Mouse (Mus musculus): ENCODE measurements at regions not wholly inside any gene's neighbourhood (a gene's known extent, or its start where the extent isn't known, plus 50 kb on each side); places are given as distances from the start of the nearest gene placed in this dataset.

DNA sequence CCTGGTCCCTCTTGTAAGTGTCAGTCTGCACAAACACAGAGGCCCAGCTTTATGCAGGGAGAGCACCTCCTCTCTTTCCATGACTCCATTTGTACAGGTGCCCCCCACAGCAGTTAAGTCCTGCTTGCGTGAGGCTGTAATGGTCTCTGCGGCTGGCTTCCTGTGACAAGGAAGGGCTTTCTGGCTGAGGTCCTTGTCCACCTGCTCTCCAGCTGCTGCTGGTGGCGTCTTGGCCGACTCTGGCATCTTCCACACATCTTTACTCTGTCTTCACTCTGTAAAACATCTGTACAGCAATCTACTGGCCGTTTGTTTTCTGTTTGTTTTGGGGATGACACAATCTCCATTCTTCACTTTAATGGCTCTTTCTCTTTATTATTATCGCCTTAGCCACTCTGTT is 60.8 kb downstream of the Rpusd4 start:
- no peak for ATAC-seq (ENCODE audit: low FRiP score, low read depth)

DNA sequence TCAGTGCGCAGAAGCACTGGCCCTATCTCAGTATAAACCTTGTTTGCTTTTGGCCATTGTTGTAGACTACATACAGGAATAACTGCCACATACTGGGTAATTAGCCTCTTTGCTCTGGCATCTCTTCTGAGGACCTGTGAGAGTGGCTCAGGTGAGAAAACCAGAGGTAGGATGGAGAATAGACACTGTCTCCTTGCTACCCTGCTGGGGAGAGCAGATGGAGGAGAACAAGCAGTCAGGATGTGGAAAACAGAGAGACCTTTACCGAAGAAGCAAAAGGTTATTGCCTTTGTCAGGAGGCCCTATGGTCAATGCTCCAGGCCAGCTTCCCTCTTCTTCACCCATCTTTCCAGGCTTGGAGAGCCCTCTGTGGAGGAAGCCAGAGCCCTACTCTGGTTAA is 62.7 kb downstream of the Rpusd4 start:
- 83% methylated on average over 2 of the region's 2 CpGs for WGBS
- H3K4me1 ChIP-seq: peaks cover 91% of the 10 kb centered on the region

More for the DNA sequence above, 60.8 kb downstream of the Rpusd4 start:
- Histone ChIP-seq H3K4me3 (no peak overlapping the region), H3K4me1 (peaks cover 91% of the 10 kb centered on the region), H3K27me3 (no peaks in the 10 kb centered on the region), H3K9me3 (no peaks in the 10 kb centered on the region), H3K36me3 (no peaks in the 10 kb centered on the region), H3K9ac (no peak overlapping the region), H3K4me2 (replicated peaks) (no peak overlapping the region), H3K27ac (peak overlapping the region; percentile 56)
- WGBS: 18% methylated on average over 6 of the region's 6 CpGs

DNA sequence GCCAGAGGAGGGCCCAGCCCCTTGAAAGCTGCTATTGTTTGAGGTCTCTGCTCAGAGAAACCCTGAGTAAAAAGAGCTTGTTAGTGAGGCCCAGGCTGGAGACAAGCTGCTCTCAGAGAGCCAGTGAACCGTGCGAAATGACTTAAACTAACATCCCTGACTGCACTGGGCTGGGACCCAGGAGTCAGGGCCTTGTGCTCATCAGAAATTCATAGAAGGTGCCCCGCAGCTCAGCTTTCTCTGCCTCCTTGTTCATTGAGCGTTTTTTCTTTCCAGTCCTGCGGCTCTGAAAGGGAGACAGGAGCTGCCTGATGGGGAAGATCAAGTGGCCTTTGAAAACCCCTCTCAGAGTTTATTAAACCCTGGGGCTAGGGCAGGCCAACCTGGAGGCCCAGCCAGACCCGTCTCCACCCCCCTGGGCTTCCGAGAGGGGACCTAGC is 63.6 kb downstream of the Rpusd4 start:
- peak overlapping the region; percentile 23 for H3K4me2 ChIP-seq (replicated peaks)
- H3K4me1 ChIP-seq: peaks cover 97% of the 10 kb centered on the region
- no peaks in the 10 kb centered on the region for H3K27me3 ChIP-seq
- no peaks in the 10 kb centered on the region for H3K36me3 ChIP-seq
- H3K9ac ChIP-seq: peak overlapping the region; percentile 48
- peak overlapping the region; percentile 92 for H3K27ac ChIP-seq
- no peaks in the 10 kb centered on the region for H3K9me3 ChIP-seq
- no peak overlapping the region for H3K4me3 ChIP-seq
- WGBS: 10% methylated on average over 7 of the region's 7 CpGs
- peak; percentile 24; the same call in 1 of the 2 replicates for ATAC-seq (ENCODE audit: low FRiP score, low read depth)

More for the DNA sequence above, 62.7 kb downstream of the Rpusd4 start:
- Histone ChIP-seq H3K9me3 (no peaks in the 10 kb centered on the region), H3K4me2 (replicated peaks) (no peak overlapping the region), H3K36me3 (no peaks in the 10 kb centered on the region), H3K4me3 (no peak overlapping the region), H3K27ac (peak overlapping the region; percentile 92), H3K27me3 (no peaks in the 10 kb centered on the region), H3K9ac (no peak overlapping the region)
- no peak for ATAC-seq (ENCODE audit: low FRiP score, low read depth)

DNA sequence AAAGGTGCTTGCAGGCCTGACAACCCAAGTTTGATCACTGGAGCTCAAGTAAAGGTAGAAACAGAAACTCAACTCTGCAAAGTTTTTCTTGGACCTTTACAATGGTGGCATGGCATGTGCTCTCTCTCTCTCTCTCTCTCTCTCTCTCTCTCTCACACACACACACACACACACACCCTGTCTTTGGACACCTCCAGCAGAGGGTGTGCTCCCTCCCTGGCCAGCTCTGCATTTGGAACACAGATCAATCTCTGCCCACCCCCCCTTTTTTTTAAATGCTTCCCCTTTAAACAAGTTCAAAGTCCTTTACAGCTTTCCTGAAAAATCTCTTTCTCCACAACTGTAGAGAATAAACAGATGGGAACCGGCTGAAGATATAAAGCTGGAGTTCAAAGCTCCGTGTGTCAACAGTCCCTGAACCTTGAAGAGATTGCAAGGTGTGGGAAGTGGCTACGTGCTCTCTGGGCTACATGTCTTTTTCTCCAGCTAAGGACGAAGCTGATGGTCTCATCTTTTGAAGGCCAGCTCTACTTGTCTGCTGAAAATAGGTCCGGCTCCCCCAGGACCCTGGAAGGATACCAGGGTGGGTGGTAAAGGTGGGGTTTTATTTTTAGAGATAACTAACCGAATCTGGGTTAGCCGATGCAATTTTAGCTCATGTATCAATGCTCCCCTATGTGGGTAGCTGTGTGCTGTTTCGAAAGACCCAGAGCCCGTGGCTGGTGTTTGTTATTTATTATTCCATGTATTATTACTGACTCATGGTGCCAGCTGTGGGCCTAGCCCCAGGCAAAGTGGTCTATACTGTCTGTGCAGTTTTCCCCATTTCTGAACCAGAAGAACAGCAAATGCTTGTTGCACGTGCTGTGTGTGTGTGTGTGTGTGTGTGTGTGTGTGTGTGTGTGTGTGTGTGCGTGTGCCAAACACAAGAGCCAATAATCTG is 65.3 kb downstream of the Rpusd4 start:
- Histone ChIP-seq H3K4me1 (peaks cover 96% of the 10 kb centered on the region), H3K4me2 (replicated peaks) (peak overlapping the region; percentile 22; the same call in 1 of the 2 replicates), H3K27ac (peak overlapping the region; percentile 92), H3K9ac (peak overlapping the region; percentile 19; the same call in 1 of the 2 replicates), H3K4me3 (no peak overlapping the region), H3K27me3 (no peaks in the 10 kb centered on the region), H3K9me3 (no peaks in the 10 kb centered on the region), H3K36me3 (no peaks in the 10 kb centered on the region)
- 0 out of 2 replicates have a peak, but pooled peaks have one; percentile 1 for ATAC-seq (ENCODE audit: low FRiP score, low read depth)
- WGBS: 36% methylated on average over 11 of the region's 11 CpGs

DNA sequence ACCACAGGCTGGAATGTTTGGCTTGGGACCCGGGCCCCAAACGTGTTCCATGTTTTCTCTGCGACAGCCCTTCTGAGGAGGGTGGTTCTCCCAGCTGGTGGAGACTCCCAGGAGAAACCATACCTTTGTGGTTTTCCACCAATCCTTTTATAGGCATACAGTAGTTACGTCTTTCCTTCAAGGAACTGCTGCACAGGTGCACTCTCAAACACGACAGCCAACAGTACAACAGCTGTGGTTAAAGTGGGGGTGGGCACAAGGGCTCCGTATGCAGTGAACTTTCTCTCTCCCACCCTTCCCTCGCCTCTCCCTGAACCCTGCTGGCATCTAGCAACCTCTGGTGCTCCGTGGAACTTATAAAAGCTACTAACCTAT is 66.0 kb downstream of the Rpusd4 start:
- ATAC-seq (ENCODE audit: low FRiP score, low read depth): peak; percentile 46
- H3K4me2 ChIP-seq (replicated peaks): peak overlapping the region; percentile 22; the same call in 1 of the 2 replicates
- 18% methylated on average over 8 of the region's 8 CpGs for WGBS
- no peak overlapping the region; the same call in 1 of the 2 replicates for H3K9ac ChIP-seq
- H3K4me3 ChIP-seq: no peak overlapping the region
- H3K27me3 ChIP-seq: no peaks in the 10 kb centered on the region
- peaks cover 98% of the 10 kb centered on the region for H3K4me1 ChIP-seq
- H3K36me3 ChIP-seq: no peaks in the 10 kb centered on the region
- H3K27ac ChIP-seq: peak overlapping the region; percentile 92; the same call in 1 of the 2 replicates
- no peaks in the 10 kb centered on the region for H3K9me3 ChIP-seq

DNA sequence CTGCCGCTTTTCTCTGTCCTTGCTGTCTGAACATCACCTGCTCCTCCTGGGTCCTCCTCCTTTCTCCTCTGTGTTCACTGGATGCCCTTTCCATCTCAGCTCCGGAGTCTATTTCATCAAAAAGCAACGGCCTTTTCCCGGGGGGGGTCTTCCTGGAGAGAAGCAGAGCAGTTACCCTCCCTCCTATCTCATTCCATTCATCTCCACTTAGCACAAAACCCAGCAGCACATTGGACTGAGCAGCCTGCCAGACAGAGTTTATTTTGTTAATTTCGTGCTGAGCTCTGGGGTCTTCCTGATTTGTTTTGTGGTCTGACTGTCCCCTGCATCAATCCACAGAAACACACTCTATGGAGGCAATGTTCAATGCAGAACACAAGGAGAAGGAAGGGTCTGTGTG is 66.9 kb downstream of the Rpusd4 start:
- no peak overlapping the region for H3K9ac ChIP-seq
- no peak for ATAC-seq (ENCODE audit: low FRiP score, low read depth)
- WGBS: 76% methylated on average over 5 of the region's 5 CpGs
- H3K9me3 ChIP-seq: no peaks in the 10 kb centered on the region
- H3K27me3 ChIP-seq: no peaks in the 10 kb centered on the region
- H3K36me3 ChIP-seq: no peaks in the 10 kb centered on the region
- no peak overlapping the region for H3K4me3 ChIP-seq
- H3K4me2 ChIP-seq (replicated peaks): peak overlapping the region; percentile 35; the same call in 1 of the 2 replicates
- H3K4me1 ChIP-seq: peaks cover 98% of the 10 kb centered on the region
- peak overlapping the region; percentile 92 for H3K27ac ChIP-seq

DNA sequence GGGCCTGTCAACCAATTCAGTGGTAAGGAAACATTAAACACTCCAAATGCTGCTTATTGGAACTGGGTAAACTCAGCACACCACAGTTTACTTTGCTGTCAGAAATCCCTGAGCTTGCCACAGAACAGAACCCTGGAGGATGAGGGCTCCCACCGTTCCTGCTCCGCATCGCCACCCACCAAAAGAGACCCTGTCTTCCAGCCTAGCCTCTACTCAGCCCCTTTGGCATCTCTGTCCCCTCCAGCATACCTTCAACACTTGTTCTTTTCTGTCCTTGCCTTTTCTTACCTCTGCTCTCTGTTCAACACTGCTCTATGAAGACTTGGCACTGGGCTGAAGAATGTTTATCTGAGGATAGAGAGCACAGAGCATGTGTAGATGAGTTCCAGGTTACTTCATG is 67.5 kb downstream of the Rpusd4 start:
- Histone ChIP-seq H3K27ac (peak overlapping the region; percentile 92), H3K4me2 (replicated peaks) (peak overlapping the region; percentile 35; the same call in 1 of the 2 replicates), H3K4me3 (no peak overlapping the region), H3K9ac (0 out of 2 replicates have a peak overlapping the region, but pooled peaks have one; percentile 39), H3K9me3 (no peaks in the 10 kb centered on the region), H3K27me3 (no peaks in the 10 kb centered on the region), H3K4me1 (peaks cover 98% of the 10 kb centered on the region), H3K36me3 (no peaks in the 10 kb centered on the region)
- 77% methylated on average over 3 of the region's 3 CpGs for WGBS
- ATAC-seq (ENCODE audit: low FRiP score, low read depth): no peak

DNA sequence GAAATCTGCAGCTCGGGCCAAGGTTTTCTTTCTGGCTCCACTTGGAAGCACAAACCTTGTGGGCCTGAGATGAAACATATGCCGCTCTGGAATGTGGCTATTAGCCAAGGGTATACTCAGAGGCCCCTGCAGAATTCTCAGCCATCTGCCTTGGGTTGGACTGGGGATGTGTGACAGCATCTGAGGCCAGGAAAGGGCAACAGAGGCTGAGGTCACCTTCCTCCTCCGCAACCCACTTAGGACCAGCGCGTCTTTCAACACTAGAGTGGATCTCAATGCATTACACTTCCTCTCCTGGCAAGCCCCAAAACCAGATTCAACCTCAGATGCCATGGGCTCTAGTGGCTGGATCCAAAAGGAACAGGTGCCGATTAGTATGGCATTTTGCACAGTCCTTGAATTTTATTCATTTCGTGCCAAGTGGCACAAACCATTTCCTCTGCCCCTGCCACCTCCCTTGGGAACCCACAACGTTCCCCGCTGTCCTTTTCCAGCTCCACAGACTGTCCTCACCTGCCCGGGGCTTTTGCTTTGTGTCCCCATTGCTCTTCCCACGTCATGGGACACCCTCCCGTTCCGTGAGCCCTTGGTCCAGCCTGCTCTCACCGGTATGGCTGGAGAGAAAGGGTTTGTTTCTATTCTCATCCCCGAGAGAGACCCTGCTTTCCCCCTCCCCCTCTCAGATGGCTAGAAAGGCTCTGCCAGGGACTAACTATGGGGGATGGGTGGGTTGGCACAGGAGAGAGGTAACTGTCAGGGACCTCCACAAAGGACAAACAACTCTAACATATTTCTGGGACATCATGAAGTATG is 68.4 kb downstream of the Rpusd4 start:
- no peaks in the 10 kb centered on the region for H3K36me3 ChIP-seq
- peaks cover 98% of the 10 kb centered on the region for H3K4me1 ChIP-seq
- H3K4me3 ChIP-seq: no peak overlapping the region
- WGBS: 48% methylated on average over 15 of the region's 15 CpGs
- H3K4me2 ChIP-seq (replicated peaks): peak overlapping the region; percentile 35
- peak; percentile 39; the same call in 1 of the 2 replicates for ATAC-seq (ENCODE audit: low FRiP score, low read depth)
- H3K9me3 ChIP-seq: no peaks in the 10 kb centered on the region
- no peaks in the 10 kb centered on the region for H3K27me3 ChIP-seq
- H3K27ac ChIP-seq: peak overlapping the region; percentile 92
- no peak overlapping the region for H3K9ac ChIP-seq

DNA sequence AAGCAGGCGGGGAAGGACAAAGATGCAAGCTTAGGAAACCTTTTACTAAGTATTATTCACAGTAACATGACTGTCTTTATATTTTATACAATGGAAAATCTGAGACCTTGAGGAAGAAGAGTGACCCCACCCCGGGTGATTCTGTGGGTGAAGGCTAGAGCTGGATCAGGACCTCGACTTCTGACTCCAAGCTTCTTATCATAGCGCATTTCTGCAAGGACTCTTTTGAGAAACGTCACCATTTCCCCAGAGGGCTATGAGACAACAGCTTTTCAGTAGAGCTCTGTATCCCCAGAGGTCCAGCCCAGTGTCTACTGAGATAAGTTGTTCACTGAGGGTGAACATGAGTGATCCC is 69.0 kb downstream of the Rpusd4 start:
- no peaks in the 10 kb centered on the region for H3K9me3 ChIP-seq
- ATAC-seq (ENCODE audit: low FRiP score, low read depth): no peak
- H3K36me3 ChIP-seq: no peaks in the 10 kb centered on the region
- no peak overlapping the region for H3K4me3 ChIP-seq
- H3K27ac ChIP-seq: peak overlapping the region; percentile 92
- WGBS: 78% methylated on average over 5 of the region's 5 CpGs
- peaks cover 98% of the 10 kb centered on the region for H3K4me1 ChIP-seq
- H3K9ac ChIP-seq: no peak overlapping the region
- no peaks in the 10 kb centered on the region for H3K27me3 ChIP-seq
- H3K4me2 ChIP-seq (replicated peaks): no peak overlapping the region; the same call in 1 of the 2 replicates

DNA sequence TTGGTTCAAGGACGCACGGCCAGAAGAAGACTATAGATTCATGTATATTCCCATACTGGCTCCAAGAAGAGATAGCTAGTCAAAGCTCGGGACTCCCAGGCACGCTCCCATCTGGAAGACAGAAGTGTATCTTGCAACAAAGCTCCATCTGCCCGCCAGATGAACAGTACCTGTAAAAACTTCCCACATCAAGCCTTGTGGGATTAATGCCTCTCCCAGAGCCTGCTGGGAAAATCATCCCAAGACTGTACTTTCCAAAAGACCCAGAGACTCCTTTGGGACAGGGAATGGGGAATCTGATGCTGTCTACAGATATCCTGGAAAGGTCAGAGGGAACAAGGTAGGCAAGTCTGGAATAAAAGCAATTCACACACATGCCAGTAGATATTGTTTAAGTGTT is 71.2 kb downstream of the Rpusd4 start:
- Histone ChIP-seq H3K27ac (peak overlapping the region; percentile 92), H3K4me1 (peaks cover 98% of the 10 kb centered on the region), H3K4me3 (no peak overlapping the region), H3K9ac (no peak overlapping the region), H3K27me3 (no peaks in the 10 kb centered on the region), H3K9me3 (no peaks in the 10 kb centered on the region), H3K4me2 (replicated peaks) (peak overlapping the region; percentile 23; the same call in 1 of the 2 replicates), H3K36me3 (no peaks in the 10 kb centered on the region)
- 54% methylated on average over 5 of the region's 5 CpGs for WGBS
- ATAC-seq (ENCODE audit: low FRiP score, low read depth): no peak

DNA sequence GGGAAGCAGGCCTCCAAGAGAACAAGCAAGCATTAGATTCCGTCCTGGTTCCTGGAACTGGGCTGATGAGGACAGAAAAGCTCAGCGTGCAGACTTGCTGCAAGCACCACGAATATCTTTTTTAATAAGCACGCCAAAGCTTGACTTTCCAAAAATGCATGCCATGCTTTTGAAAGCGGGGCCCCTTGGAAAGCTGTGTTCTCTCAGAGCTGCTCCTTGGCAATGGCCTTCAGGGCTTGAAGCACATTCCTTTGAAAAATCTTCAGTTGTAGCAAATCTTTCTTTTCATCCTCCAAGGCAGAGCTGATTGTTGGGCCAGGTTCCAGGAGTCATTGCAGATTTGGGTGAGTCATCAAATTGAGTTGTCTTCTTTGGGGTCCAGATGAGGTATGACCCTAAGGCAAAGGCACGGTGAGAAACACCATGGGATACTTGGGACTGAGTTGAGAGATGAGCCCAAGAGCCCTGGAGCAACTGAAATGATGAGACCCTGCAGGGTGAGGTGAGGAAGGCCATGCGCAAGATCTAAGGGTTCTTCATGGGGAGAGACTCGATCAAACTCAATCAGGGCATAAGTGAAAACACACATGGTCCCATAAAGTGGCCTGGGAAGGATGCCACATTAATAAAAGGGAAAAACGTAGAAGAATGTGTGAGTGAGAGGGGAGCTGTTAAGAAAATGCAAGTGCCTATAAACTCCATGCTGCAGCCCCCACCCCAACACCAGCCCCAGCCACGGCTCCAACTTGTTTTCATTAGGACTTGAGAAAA is 72.0 kb downstream of the Rpusd4 start:
- peaks cover 97% of the 10 kb centered on the region for H3K4me1 ChIP-seq
- peak overlapping the region; percentile 23 for H3K4me2 ChIP-seq (replicated peaks)
- peak overlapping the region; percentile 92 for H3K27ac ChIP-seq
- peak; percentile 70 for ATAC-seq (ENCODE audit: low FRiP score, low read depth)
- H3K36me3 ChIP-seq: no peaks in the 10 kb centered on the region
- H3K27me3 ChIP-seq: no peaks in the 10 kb centered on the region
- H3K4me3 ChIP-seq: no peak overlapping the region
- 34% methylated on average over 10 of the region's 10 CpGs for WGBS
- H3K9me3 ChIP-seq: no peaks in the 10 kb centered on the region
- no peak overlapping the region for H3K9ac ChIP-seq

Data from limb, embryonic 13.5 days (tissue).